Mouse (Mus musculus) heart, adult 9 months (tissue): ENCODE measurements around the gene Spp2.

Source experiments
- DNase-seq, 2 experiments: peaks; one replicate each; pipeline ENCODE4 v3.0.0; 2022; ENCODE audit warnings: low spot score in 2 of 2

Gene Spp2

GRCm38 (mm10) chr1:88406807-88407198 is at the start of gene Spp2:
Spp2 (plus strand) TSS chr1:88406961.
- no peak for DNase-seq

GRCm38 (mm10) chr1:88357458-88358090 is 49.2 kb upstream of the Spp2 start:
- DNase-seq = peak in 1 of 2 experiments; percentile 12

- DNase-seq = no peak
Observed at GRCm38 (mm10) chr1:88358102-88358654, 48.6 kb upstream of the Spp2 start.

GRCm38 (mm10) chr1:88361085-88361484 is 45.7 kb upstream of the Spp2 start:
- no peak for DNase-seq

- DNase-seq = no peak
Observed at GRCm38 (mm10) chr1:88366881-88367644, 39.7 kb upstream of the Spp2 start.

GRCm38 (mm10) chr1:88378446-88378845 is 28.3 kb upstream of the Spp2 start:
- DNase-seq = no peak

GRCm38 (mm10) chr1:88391632-88392031 is 15.1 kb upstream of the Spp2 start:
- DNase-seq = no peak

GRCm38 (mm10) chr1:88393321-88393720 is 13.4 kb upstream of the Spp2 start:
- no peak for DNase-seq

GRCm38 (mm10) chr1:88403378-88403777 is 3.4 kb upstream of the Spp2 start:
- no peak for DNase-seq

GRCm38 (mm10) chr1:88406078-88406806 is 519 bp upstream of the Spp2 start:
- no peak for DNase-seq

GRCm38 (mm10) chr1:88408340-88408739 is 1.6 kb downstream of the Spp2 start:
- no peak for DNase-seq

GRCm38 (mm10) chr1:88412013-88412412 is 5.3 kb downstream of the Spp2 start:
- DNase-seq = no peak

GRCm38 (mm10) chr1:88418943-88419342 is 12.2 kb downstream of the Spp2 start:
- DNase-seq = no peak

- no peak for DNase-seq
Observed at GRCm38 (mm10) chr1:88422045-88422444, 15.3 kb downstream of the Spp2 start.

- DNase-seq = no peak
Observed at GRCm38 (mm10) chr1:88422846-88423395, 16.2 kb downstream of the Spp2 start.

GRCm38 (mm10) chr1:88424602-88425252 is 18.0 kb downstream of the Spp2 start:
- DNase-seq = peak; percentile 24 to 49

- DNase-seq = no peak
Observed at GRCm38 (mm10) chr1:88427987-88428741, 21.4 kb downstream of the Spp2 start.

- no peak for DNase-seq
Observed at GRCm38 (mm10) chr1:88429413-88429812, 22.7 kb downstream of the Spp2 start.

GRCm38 (mm10) chr1:88431262-88431661 is 24.5 kb downstream of the Spp2 start:
- DNase-seq = no peak

- DNase-seq = no peak
Observed at GRCm38 (mm10) chr1:88432601-88433000, 25.8 kb downstream of the Spp2 start.
